Mouse (Mus musculus): Measurements from ENCODE around the gene Hmg20b.
A peak's percentile ranks its signal among the peaks of the same experiment; 100 is the strongest.

The Hmg20b gene

DNA sequence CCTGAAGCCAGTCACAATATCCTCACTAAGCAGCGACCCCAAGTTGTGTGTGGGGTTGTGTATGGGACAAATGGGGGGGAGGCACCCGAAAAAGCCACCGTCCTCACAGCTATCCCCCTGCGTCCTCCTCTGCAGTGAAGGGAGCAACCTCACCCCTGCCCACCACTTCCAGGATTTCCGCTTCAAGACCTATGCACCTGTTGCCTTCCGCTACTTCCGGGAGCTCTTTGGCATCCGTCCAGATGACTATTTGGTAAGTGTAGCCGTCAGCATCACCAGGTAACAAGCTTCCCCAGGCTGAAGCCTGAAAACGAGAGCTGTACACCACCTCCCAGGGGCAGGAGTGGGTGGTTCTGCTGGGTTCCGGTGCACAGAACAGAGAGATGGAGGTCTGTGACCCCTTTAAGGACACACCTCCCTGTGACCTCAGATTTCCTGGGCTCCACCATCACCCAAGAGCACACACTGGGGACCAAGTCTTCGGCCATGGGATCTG lies 44.1 kb downstream of the Hmg20b start:
- DNase-seq (ENCODE audit: low read depth in 1 of 2, low spot score in 2 of 2): no peak

DNA sequence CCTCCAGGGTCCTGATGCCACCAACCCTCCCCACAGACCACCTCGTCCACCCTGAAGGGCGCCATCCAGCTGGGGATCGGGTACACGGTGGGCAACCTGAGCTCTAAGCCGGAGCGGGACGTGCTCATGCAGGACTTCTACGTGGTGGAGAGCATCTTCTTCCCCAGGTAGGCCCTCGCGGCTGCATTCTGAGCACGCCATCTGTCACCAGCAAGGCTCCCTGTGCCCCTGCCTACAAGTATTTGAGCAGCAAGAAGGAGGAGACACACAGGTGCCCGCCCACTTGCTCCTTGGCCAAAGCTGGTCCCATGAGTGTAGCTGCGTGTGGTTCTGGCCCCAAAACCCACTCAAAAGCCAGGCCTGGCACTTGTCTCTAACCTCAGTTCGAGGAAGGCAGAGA lies 44.6 kb downstream of the Hmg20b start:
- no peak for DNase-seq (ENCODE audit: low read depth in 1 of 2, low spot score in 2 of 2)

DNA sequence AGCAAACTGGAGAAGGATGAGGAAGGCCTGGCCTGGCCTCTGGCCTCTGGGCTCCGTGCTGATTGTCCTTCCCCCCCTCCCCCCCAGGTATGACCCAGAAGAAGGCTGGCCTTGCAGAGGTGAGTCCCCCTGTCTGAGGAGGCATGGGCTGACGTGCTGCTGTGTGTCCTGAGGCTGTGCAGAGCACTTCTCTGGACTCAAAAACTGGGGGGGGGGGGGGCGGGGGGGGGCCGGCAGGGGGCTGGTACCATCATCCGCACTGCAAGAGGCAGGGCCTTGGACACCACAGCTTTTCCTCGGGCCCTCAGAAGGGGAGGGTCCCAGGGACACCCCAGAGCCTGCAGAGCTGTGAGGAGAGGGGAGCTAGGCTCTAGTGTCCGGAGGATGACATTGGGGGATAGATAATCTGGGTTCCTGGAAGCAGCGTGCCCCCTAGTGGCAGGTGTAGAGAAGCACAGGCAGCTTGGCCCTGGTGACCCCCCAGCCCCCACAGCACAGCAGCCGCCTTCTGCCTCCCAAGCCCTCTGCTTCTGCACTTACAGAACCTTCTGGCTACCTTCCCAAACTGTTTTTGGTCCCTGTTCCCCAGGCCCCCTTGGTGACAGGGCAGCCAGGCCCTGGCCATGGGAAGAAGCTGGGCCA lies 45.6 kb downstream of the Hmg20b start:
- peak in 1 of 2 experiments; percentile 60 for DNase-seq (ENCODE audit: low read depth in 1 of 2, low spot score in 2 of 2)

DNA sequence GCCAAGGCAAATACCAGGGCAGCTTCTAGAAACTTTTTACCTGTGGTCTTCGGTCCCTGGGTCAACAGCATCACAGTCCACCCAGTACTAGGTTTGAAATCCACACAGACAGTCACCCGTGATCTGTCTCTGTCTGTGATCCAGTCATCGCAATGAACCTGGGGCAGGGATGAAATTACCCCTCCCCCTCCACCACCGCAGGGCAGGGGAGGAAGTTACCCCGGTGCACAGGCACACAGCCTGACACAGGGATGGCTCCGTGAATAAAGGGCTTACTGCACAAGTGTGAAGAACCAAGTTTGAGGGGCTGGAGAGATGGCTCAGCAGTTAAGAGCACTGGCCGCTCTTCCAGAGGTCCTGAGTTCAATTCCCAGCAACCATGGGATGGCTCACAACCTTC lies 46.5 kb downstream of the Hmg20b start:
- no peak for DNase-seq (ENCODE audit: low read depth in 1 of 2, low spot score in 2 of 2)

DNA sequence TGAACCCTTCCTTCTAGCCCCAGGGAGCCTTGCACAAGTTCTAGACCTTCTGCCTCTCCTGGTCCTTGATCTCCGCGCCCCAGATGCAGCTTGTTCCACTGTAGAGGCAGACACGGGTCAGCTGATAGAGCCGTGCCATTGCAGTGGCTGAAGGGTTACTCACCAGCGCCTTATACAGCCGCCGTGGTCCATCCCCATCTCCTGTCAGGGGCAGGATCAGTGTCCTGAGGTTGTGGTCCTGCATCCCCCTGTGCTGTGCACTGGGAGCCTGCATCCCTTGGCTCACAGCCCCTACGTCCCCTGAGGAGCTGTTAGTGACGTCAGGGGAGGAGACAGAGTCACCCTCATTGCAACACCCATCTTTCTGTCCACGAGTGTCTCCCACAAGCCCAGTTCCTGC lies 47.0 kb downstream of the Hmg20b start:
- peak in 1 of 2 experiments; percentile 47 for DNase-seq (ENCODE audit: low read depth in 1 of 2, low spot score in 2 of 2)

DNA sequence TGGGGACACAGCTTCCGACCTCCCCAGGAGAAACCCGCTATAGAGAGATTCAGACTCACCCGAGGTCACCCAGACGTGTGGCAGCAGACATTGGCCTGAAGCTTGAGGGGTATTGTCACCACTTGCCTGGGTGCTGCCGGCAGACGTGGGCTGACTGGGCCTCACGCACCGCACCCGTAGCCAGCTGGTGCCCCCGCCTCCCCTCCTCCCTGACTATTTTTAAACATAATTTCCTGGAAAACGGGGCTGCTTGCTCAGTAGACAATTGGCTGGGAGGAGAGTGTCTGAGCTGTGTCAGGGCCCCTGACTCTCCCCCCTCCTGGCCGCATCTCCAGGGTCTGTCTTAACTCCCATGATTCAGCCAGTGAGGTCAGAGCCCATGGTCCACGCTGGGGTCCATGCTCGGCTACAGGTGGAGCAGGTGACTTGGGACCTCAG lies 47.5 kb downstream of the Hmg20b start:
- no peak for DNase-seq (ENCODE audit: low read depth in 1 of 2, low spot score in 2 of 2)

DNA sequence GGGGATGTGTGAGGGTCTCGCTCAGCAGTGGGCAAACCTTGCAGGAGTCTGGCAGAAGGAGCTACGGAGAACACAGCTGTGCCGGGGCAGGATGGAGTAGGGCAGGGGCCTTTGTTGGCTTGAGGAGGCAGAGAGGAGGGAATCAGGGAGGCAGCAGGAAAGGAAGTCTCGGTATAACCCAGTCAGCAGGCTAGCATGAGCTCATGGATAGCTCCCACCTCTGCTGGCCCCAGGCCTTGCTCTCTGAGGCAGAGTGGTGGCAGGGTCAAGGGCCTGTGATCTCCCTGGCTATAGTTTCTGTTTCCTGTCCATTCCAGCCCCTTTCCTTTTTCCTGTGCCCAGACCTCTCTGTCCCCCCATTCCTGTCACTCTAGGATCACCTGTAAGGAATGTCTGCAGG lies 48.0 kb downstream of the Hmg20b start:
- DNase-seq (ENCODE audit: low read depth in 1 of 2, low spot score in 2 of 2): no peak

DNA sequence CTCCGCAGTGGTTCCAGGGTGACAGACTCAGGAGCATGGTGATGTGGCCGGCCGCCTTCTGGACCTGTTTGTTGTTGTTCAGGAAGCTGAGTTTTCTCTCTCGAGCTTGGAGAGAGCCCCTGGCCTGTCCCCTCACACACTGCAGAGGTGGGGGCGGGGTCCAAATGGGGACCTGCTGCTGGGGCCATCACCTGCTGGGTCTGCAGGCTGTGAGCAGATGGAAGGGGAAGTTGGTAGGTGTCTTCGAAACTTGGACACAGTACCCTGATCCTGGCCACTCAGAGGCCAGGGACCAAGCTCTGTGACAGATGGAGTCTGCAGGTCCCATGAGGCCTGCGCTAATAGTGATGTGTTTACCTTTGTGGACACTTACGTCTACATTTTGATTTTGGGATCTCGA lies 49.0 kb downstream of the Hmg20b start:
- DNase-seq (ENCODE audit: low read depth in 1 of 2, low spot score in 2 of 2): no peak

DNA sequence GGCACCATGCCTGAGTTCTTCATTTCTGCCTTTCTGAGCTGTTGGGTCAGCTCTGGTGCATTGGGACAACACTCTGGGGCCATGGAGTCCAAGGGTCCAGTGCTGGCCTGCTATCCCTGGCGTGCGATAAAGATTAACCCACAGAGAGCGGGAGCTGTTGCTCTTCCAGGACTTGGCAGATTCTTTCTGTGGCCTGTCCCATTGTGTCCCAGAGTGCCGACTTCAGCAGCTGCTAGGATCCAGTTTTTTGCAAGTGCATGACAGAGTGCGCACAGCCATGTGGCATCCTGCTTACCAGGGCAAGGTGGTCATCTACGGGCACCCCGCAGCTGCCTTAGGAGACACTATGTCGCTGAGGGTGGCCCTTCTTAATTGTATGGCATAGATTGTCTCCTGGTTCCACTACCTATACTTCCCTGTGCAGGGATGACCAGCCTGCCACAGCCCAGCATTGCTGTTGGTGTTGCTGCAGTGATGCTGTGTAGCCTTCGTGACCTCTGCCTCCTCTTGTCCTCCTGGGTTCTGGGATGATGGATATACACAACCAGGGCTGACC lies 49.9 kb downstream of the Hmg20b start:
- DNase-seq (ENCODE audit: low read depth in 1 of 2, low spot score in 2 of 2): no peak

DNA sequence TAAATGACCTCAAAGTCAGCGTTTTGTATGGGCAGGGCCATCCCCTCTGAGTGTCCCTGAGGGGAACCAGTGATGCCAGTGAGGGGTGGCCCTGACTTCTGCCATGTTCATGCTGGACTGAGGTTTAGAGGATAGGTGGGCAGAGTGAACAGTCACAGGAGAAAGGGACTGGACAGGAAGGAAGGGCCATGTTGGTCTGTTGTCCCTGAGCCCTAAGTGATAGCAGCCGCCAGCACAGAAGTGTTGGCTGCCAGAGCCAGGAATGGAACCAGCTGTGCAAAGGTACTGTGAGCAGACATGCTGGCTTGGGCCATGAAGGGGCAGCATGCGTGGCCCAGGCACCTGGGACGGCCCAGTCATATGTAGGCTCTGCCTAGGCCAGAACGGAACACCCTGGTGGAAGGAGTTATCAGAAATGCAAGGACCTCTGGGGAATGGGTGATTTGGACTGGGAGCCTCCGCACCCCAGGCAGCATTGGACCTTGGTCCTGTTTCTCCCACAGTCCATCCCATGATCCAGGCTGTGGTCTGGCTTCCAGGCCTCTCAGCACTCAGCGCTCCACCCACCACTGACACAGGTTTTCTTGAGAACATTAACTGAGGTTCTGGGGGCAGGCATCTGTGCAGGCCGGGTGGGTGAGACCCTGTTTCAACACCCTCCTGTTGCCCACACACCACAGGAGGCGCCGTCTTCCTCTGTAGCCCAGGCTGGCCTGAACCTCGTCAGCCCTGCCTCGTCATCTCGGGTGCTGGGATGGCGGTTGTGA lies 50.5 kb downstream of the Hmg20b start:
- no peak for DNase-seq (ENCODE audit: low read depth in 1 of 2, low spot score in 2 of 2)

DNA sequence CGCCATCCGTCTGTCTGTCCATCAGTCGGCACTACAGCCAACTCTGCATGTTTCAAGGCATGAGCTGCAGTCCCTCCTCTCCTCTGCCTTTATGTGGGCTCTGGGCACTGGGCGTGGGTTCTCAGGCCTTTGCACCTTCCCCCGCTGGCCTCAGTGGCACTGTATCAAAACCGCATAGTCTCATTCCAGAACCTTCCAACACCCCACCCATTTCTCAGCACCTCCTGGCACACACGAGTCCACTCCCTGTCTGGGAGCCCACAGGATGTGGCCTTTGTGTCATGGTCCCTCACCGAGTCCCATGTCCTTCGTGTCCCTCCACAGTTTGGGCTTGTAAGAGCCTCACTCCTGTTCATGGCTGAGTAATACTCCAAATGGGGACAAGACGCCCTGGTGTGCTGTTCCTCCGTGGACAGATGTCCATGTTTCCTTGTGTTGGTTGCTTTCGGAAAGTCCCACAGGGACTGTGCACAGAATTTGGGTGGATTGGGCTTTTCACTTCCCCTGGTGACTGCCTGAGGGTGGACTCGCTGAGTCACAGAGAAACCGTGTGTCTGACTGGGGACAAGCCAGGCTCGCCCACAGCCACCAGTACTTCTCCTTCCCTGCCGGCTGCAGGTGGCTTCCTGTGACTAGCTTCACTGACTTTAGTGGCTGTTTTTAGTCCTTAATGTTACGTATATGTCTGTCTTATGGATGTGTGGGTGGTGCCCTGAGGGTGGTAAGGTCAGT lies 51.7 kb downstream of the Hmg20b start:
- peak; percentile 71 to 81 for DNase-seq (ENCODE audit: low read depth in 1 of 2, low spot score in 2 of 2)

DNA sequence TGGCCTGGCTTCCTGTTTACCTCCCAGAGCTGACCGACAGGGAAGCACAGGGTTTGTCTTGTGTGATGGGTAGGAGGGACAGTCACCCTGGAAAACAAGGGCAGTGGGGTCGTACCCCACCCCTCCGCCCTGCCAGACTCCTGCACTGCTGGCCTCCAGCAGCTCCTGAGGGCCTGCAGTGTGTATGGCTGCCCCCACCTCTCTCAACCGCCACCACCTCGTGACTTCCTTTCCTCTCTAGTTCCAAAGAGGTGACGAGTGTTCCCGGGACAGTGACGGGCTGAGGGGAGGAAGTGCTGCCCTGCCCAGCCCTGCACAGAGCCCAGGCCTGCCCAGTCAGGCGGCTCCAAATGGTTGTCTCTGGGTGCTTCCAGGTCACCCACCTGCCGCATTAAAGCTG lies 52.4 kb downstream of the Hmg20b start:
- DNase-seq (ENCODE audit: low read depth in 1 of 2, low spot score in 2 of 2): peak; percentile 83 to 86

DNA sequence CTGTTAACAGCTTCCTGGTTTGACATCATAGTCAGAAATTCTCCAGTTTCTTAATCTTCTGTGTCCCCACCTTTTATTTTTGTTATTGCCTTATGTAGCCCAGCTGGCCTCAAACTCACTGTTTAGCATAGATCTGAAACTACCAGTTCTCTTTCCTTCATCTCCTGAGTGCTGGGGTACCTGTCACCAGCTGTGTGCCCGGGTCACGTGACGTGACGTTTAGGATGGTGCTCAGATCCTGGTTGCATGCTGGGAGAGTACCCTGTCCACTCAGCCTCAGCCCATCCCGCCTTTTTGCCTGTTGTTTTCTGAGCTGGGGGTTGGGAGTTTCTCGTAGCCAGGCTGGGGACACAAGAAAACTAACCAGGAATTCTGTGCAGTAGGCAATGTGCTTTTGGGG lies 53.0 kb downstream of the Hmg20b start:
- peak in 1 of 2 experiments; percentile 50 for DNase-seq (ENCODE audit: low read depth in 1 of 2, low spot score in 2 of 2)
